Mouse (Mus musculus): ENCODE measurements around the gene Nmral1.

DNA sequence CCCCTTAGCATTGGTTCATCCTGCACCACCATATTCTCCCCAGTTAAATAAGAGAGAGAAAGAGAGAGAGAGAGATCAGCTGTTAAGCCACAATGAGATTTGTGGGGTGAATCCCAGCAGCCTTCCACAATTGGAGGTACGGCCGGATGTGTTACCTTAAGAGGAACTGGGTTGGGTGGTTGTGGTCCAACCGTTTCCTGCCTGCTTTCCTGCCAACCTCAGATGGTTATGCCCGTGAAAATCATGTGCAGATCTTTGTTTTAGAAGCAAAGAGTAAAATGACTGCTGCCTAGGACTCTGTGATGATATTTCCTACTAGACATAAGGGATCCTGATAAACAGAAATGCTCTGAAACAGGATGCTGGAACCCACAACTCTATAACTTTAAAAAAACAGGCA lies 45.1 kb downstream of the Nmral1 start:
- no peak for TF ChIP-seq CTCF (IDR thresholded peaks at IDR 0.05; ENCODE audit: borderline replicate concordance, insufficient read depth, low read depth, low read length)
- no peak for TF ChIP-seq POLR2A (IDR thresholded peaks at IDR 0.05; ENCODE audit: borderline replicate concordance, insufficient read depth, low read length)

All from cerebellum, adult 2 months (tissue).